Mouse (Mus musculus) intestine, embryonic 16.5 days (tissue): ENCODE results near the gene Olfr455. TPM values are rescaled to one million over a fixed set of nuclear protein-coding genes. Genes with fewer than 3 reads are reported as not detected.
A peak's percentile ranks its signal among the peaks of the same experiment; 100 is the strongest.

Source experiments
- ATAC-seq: fragments of 200-750 bp; cut with Nextera tagmentation; 2 replicates; pipeline ENCODE4 v1.8.0; 2017; ENCODE audit warnings: moderate TSS enrichment, moderate library complexity
- H3K27ac ChIP-seq: fragments of 300-500 bp; sonication (generic); 2 replicates; pipeline ENCODE4 v1.5.1; 2014; ENCODE audit warnings: mild to moderate bottlenecking, low read length
- H3K27me3 ChIP-seq: fragments of 300-500 bp; sonication (generic); replicated peaks from 2 replicates; pipeline ENCODE4 v1.6.1; 2014; ENCODE audit warnings: low read length, control low read depth, mixed read lengths; ENCODE audit not compliant: control insufficient read depth, insufficient read depth
- H3K36me3 ChIP-seq: fragments of 300-500 bp; sonication (generic); 2 replicates; pipeline ENCODE4 v1.6.1; 2014; ENCODE audit warnings: low read length, control low read depth; ENCODE audit not compliant: control insufficient read depth, insufficient read depth
- H3K4me1 ChIP-seq: fragments of 300-500 bp; sonication (generic); 2 replicates; pipeline ENCODE4 v1.6.1; 2014; ENCODE audit warnings: low read length, control low read depth, mixed read lengths; ENCODE audit not compliant: control insufficient read depth, insufficient read depth
- H3K4me2 ChIP-seq: fragments of 300-500 bp; sonication (generic); 2 replicates; pipeline ENCODE4 v1.6.1; 2014; ENCODE audit warnings: low read depth, low read length, control low read depth
- H3K4me3 ChIP-seq: fragments of 300-500 bp; sonication (generic); 2 replicates; pipeline ENCODE4 v1.5.1; 2014; ENCODE audit warnings: mild to moderate bottlenecking, low read length
- H3K9ac ChIP-seq: fragments of 300-500 bp; sonication (generic); 2 replicates; pipeline ENCODE4 v1.6.1; 2014; ENCODE audit warnings: low read depth, low read length
- H3K9me3 ChIP-seq: fragments of 300-500 bp; sonication (generic); 2 replicates; pipeline ENCODE4 v1.6.1; 2016; ENCODE audit warnings: low read length, control low read depth; ENCODE audit not compliant: control insufficient read depth
- WGBS: fragments of 180-500 bp; shearing (Covaris S2); extraction: QIAGEN DNeasy Blood & Tissue Kit; methylation state at CpG from one replicate; pipeline ENCODE4 v1.1.7; 2014; 5-methylcytosine and 5-hydroxymethylcytosine counted together
- polyA plus RNA-seq: library from polyadenylated mRNA; unstranded; fragments of >200 nt; fragmentation: Nextera tagmentation; extraction: Ambion mirVana; gene quantifications from 2 replicates; pipeline ENCODE4 v1.2.1, GENCODE M21; 2015

Gene Olfr455
- polyA plus RNA-seq, 1 experiment from 2014 or later: not detected

- Histone ChIP-seq H3K27ac (no peak overlapping the region), H3K4me2 (no peak overlapping the region), H3K4me3 (no peak overlapping the region), H3K36me3 (no peaks in the 10 kb centered on the region), H3K9ac (no peak overlapping the region), H3K27me3 (no peaks in the 10 kb centered on the region), H3K4me1 (no peaks in the 10 kb centered on the region), H3K9me3 (no peaks in the 10 kb centered on the region)
- WGBS: 33% methylated on average over 2 of the region's 2 CpGs
- no peak for ATAC-seq
Measured at GRCm38 (mm10) chr6:42562280-42562679, 14.9 kb upstream of the Olfr455 start.

GRCm38 (mm10) chr6:42560885-42561284, 13.5 kb upstream of the Olfr455 start:
- no peaks in the 10 kb centered on the region for H3K27me3 ChIP-seq
- no peaks in the 10 kb centered on the region for H3K4me1 ChIP-seq
- no peak overlapping the region for H3K4me2 ChIP-seq
- H3K36me3 ChIP-seq: no peaks in the 10 kb centered on the region
- no peak overlapping the region for H3K4me3 ChIP-seq
- H3K27ac ChIP-seq: no peak overlapping the region
- no peak overlapping the region for H3K9ac ChIP-seq
- WGBS: 34% methylated on average over 5 of the region's 5 CpGs
- ATAC-seq: peak; percentile 64; the same call in 1 of the 2 replicates
- no peaks in the 10 kb centered on the region for H3K9me3 ChIP-seq

GRCm38 (mm10) chr6:42558641-42559040, 11.3 kb upstream of the Olfr455 start:
- ATAC-seq: no peak
- Histone ChIP-seq H3K9ac (no peak overlapping the region), H3K4me3 (no peak overlapping the region), H3K36me3 (no peaks in the 10 kb centered on the region), H3K4me1 (no peaks in the 10 kb centered on the region), H3K9me3 (no peaks in the 10 kb centered on the region), H3K27me3 (no peaks in the 10 kb centered on the region), H3K4me2 (no peak overlapping the region), H3K27ac (no peak overlapping the region)
- 95% methylated on average over 14 of the region's 14 CpGs for WGBS

- no peaks in the 10 kb centered on the region for H3K4me1 ChIP-seq
- no peak overlapping the region for H3K4me2 ChIP-seq
- H3K36me3 ChIP-seq: no peaks in the 10 kb centered on the region
- H3K27me3 ChIP-seq: no peaks in the 10 kb centered on the region
- no peak overlapping the region for H3K27ac ChIP-seq
- H3K4me3 ChIP-seq: no peak overlapping the region
- H3K9me3 ChIP-seq: no peaks in the 10 kb centered on the region
- ATAC-seq: no peak
- no peak overlapping the region for H3K9ac ChIP-seq
- WGBS: 70% methylated on average over 2 of the region's 2 CpGs
Measured at GRCm38 (mm10) chr6:42546180-42546579, 1.2 kb downstream of the Olfr455 start.

GRCm38 (mm10) chr6:42545451-42545885, 1.9 kb downstream of the Olfr455 start:
- no peaks in the 10 kb centered on the region for H3K36me3 ChIP-seq
- ATAC-seq: no peak
- H3K27me3 ChIP-seq: no peaks in the 10 kb centered on the region
- no peak overlapping the region for H3K4me3 ChIP-seq
- no peaks in the 10 kb centered on the region for H3K9me3 ChIP-seq
- H3K4me2 ChIP-seq: no peak overlapping the region
- 32% methylated on average over 2 of the region's 2 CpGs for WGBS
- no peaks in the 10 kb centered on the region for H3K4me1 ChIP-seq
- H3K27ac ChIP-seq: no peak overlapping the region
- H3K9ac ChIP-seq: no peak overlapping the region

GRCm38 (mm10) chr6:42544846-42545245, 2.5 kb downstream of the Olfr455 start:
- Histone ChIP-seq H3K4me3 (no peak overlapping the region), H3K27me3 (no peaks in the 10 kb centered on the region), H3K4me1 (no peaks in the 10 kb centered on the region), H3K9me3 (no peaks in the 10 kb centered on the region), H3K4me2 (no peak overlapping the region), H3K36me3 (no peaks in the 10 kb centered on the region), H3K27ac (no peak overlapping the region), H3K9ac (no peak overlapping the region)
- 37% methylated on average over 1 of the region's 1 CpGs for WGBS
- no peak for ATAC-seq

- Histone ChIP-seq H3K4me1 (no peaks in the 10 kb centered on the region), H3K27ac (no peak overlapping the region), H3K4me3 (no peak overlapping the region), H3K9ac (no peak overlapping the region), H3K27me3 (no peaks in the 10 kb centered on the region), H3K4me2 (no peak overlapping the region), H3K9me3 (no peaks in the 10 kb centered on the region), H3K36me3 (no peaks in the 10 kb centered on the region)
- no peak for ATAC-seq
- WGBS: 60% methylated on average over 4 of the region's 4 CpGs
Measured at GRCm38 (mm10) chr6:42542036-42543031, 5.1 kb downstream of the Olfr455 start.

- no peak for ATAC-seq
- H3K9me3 ChIP-seq: no peaks in the 10 kb centered on the region
- no peak overlapping the region for H3K4me2 ChIP-seq
- no peaks in the 10 kb centered on the region for H3K36me3 ChIP-seq
- H3K27me3 ChIP-seq: no peaks in the 10 kb centered on the region
- no peak overlapping the region for H3K9ac ChIP-seq
- WGBS: 85% methylated on average over 1 of the region's 1 CpGs
- no peak overlapping the region for H3K4me3 ChIP-seq
- H3K27ac ChIP-seq: no peak overlapping the region
- H3K4me1 ChIP-seq: no peaks in the 10 kb centered on the region
Measured at GRCm38 (mm10) chr6:42540681-42541080, 6.7 kb downstream of the Olfr455 start.

- no peaks in the 10 kb centered on the region for H3K4me1 ChIP-seq
- no peaks in the 10 kb centered on the region for H3K36me3 ChIP-seq
- no peaks in the 10 kb centered on the region for H3K9me3 ChIP-seq
- 97% methylated on average over 1 of the region's 1 CpGs for WGBS
- no peak overlapping the region for H3K4me3 ChIP-seq
- H3K27ac ChIP-seq: no peak overlapping the region
- no peaks in the 10 kb centered on the region for H3K27me3 ChIP-seq
- no peak overlapping the region for H3K9ac ChIP-seq
- ATAC-seq: no peak
- no peak overlapping the region for H3K4me2 ChIP-seq
Measured at GRCm38 (mm10) chr6:42539711-42540110, 7.7 kb downstream of the Olfr455 start.
